Mouse (Mus musculus): ENCODE results near the gene Clmp.
A peak's percentile ranks its signal among the peaks of the same experiment; 100 is the strongest.
"Not testable (repeated sequence)": the region's sequence is repeated elsewhere in the genome, so short reads cannot be mapped to it uniquely, and the experiment has no call there.

Gene Clmp

DNA sequence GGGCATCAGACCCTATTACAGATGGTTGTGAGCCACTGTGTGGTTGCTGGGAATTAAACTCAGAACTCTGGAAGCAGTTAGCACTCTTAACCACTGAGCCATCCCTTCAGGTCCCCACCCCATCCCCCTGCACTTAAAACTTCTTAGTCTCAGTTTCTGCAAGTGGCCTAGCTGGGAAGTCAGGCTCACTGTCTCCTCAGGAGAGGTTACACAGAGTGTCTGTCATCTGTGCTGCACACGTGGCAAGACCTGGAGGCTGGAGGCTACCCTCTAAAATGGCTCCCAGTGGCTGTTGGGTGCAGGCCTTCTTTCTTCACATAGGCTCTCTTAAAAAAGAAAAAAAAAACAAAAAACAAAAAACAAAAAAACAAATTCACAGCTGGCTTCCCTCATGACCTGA, 90.3 kb downstream of the Clmp start:
- no peak for DNase-seq (ENCODE audit: inconsistent age in 2 of 2, low spot score in 1 of 2)

GRCm38 (mm10) chr9:40776459-40777248, 90.9 kb downstream of the Clmp start:
- peak; percentile 62 to 88 for DNase-seq (ENCODE audit: inconsistent age in 2 of 2, low spot score in 1 of 2)

DNA sequence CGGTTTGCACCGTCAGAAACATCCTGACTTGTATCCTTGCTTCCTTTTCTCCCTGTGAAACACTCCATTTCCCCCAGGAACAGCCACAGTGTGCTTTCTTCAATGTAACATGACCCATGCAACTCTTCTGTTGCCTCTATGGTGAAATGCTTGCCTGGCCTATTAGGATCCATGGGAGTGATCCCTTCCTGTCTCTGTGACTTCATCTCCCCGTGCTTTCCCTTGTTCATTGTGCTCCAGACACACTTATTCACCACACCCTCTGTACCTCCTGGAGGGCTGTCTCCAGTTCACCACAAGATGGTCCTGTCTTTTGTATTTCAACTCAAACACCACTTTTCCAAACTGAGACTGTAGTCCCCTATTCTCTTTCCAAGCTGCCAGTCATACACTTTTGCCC, 94.3 kb downstream of the Clmp start:
- DNase-seq (ENCODE audit: inconsistent age in 2 of 2, low spot score in 1 of 2), result no peak

- DNase-seq (ENCODE audit: inconsistent age in 2 of 2, low spot score in 1 of 2), result no peak
These were observed 95.3 kb downstream of the Clmp start for GRCm38 (mm10) chr9:40780892-40781725.

- DNase-seq (ENCODE audit: inconsistent age in 2 of 2, low spot score in 1 of 2), result peak; percentile 68 to 84
These were observed 96.2 kb downstream of the Clmp start for GRCm38 (mm10) chr9:40781726-40782581.

DNA sequence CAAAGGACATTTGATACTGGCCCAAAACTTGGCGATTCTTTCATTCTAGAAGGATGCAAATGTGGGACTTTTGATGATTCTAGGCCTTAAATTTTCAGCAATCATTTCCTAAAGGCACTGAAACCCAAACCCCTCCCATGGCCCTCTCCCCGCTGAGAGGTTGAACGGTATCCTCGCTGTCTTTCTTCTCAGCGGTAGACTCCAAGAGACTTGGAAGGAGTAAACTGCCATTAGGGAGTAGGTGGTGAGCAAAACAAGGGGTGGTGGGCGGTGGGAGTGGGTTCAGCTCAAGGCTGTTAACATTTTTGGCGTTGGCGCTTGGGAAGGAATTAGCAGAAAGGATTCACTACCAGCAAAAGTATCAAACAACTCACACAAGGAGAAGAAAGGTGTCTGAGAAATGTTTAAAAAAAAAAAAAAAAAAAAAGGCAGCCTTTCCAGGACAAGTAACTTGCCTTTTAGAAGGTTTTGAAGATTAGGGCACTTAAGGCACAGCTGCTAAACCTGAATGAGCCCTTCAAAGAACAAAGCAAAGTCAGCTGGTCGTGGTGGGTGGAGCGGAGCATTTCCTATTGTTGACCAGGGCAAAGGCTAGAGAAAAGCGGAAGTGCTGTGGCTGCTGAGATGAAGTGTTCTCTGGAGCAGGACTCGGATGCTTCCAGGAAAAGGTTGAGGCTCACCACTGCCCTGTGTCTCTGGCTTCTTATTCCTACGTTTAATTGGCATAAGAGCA, 98.0 kb downstream of the Clmp start:
- peak; percentile 63 to 76 for DNase-seq (ENCODE audit: inconsistent age in 2 of 2, low spot score in 1 of 2)

DNA sequence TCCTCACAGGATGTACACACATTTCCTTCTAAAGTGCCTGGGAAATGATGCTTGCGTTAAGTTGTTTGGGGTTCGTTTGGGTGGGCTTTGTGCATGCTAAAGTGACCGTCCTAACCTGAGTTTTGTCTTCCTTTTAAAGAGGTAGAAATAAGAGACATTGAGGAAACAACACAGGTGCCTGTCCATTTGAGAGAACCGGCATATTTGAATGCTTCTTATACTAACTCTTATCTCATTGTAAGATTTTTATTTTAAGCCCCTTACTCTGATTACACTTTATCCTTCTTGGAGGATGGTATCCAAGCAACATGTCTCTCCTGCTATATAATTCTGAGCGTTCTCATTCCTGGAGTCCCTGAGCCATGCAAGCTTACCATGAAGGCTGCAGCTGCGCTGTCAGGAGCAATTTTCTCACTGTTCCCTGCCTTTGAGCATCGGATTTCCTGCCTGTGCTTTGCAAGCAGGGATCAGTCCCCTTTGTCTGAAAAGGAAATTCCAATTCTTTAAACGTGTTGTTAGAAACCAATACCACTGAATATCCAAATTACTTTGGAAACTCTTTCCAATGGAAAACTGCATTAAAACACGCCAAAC, 98.7 kb downstream of the Clmp start:
- no peak for DNase-seq (ENCODE audit: inconsistent age in 2 of 2, low spot score in 1 of 2)

DNA sequence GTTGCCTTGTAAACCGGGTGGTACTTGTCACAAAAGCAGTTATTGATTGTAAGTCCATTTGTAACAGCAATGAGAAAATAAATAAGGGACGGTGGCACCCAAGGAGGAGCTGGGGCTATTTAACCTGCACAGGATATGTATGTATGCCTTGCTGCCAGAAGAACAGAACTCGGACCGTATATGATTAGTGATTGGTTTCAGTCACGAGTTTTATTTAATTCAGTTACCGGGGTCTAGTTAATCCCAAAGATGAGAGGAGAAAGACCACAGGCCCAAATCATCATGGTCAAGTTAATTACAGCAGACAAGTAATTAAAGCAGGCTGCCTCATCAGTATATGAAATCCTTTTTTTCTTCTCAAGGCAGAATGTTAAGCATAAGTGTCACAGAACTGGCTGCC, 99.7 kb downstream of the Clmp start:
- DNase-seq (ENCODE audit: inconsistent age in 2 of 2, low spot score in 1 of 2), result no peak

DNA sequence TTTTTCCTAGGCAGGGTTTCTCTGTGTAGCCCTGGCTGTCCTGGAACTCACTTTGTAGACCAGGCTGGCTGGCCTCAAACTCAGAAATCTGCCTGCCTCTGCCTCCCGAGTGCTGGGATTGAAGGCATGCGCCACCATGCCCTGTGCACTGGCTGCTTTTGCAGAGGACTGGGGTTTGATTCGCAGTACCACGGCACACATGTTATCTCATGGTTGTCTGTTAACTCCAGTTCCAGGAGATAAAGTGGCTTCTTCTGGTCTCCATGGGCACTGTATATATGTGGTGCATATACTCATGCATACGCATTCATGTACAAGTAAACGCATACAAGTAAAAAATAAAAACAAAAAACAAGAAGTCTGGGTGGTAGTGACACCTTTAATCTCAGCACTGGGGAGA, 101.1 kb downstream of the Clmp start:
- DNase-seq (ENCODE audit: inconsistent age in 2 of 2, low spot score in 1 of 2), result not testable (repeated sequence)

- no peak for DNase-seq (ENCODE audit: inconsistent age in 2 of 2, low spot score in 1 of 2)
These were observed 106.3 kb downstream of the Clmp start for GRCm38 (mm10) chr9:40791864-40792633.

GRCm38 (mm10) chr9:40793581-40793980, 107.8 kb downstream of the Clmp start:
- no peak for DNase-seq (ENCODE audit: inconsistent age in 2 of 2, low spot score in 1 of 2)

- no peak for DNase-seq (ENCODE audit: inconsistent age in 2 of 2, low spot score in 1 of 2)
These were observed 108.5 kb downstream of the Clmp start for GRCm38 (mm10) chr9:40794251-40794650.

- no peak for DNase-seq (ENCODE audit: inconsistent age in 2 of 2, low spot score in 1 of 2)
These were observed 109.2 kb downstream of the Clmp start for GRCm38 (mm10) chr9:40794926-40795325.

DNA sequence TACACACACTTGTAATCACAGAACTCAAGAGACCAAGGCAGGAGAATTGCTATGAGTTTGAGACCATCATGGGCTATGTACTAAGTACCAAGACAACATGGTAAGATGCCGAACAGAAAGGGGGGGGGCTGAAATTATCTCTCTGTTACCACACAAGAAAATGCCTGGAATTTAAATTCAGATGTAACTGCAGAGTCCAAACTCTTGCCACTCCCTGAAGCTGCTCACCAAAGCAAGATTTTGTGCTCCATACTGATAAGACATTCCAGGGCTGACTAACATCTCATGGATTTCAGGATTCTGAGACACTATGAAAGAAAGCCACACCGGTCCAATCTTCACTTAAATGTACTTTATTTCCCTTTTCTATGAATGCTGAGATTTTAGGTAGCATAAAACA, 109.8 kb downstream of the Clmp start:
- DNase-seq (ENCODE audit: inconsistent age in 2 of 2, low spot score in 1 of 2), result no peak

DNA sequence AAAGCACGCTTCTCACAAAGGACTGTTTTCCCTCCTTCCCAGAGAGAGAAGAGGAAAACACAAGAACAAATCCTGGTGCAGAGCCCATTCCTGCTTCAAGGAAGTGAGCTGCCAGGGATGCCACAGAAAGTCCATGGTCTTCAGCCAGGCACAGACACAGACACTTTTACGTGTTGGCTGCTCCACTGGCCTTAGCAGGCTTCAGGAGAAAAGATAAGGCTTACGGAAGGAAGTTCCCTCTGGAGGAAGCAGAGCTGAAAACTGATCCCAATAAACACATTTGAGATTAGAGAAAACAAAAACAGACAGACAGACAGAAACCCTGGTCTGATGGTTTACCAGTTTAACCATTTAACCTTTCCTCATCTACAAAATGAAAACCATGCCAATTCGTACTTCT, 110.3 kb downstream of the Clmp start:
- DNase-seq (ENCODE audit: inconsistent age in 2 of 2, low spot score in 1 of 2), result no peak

GRCm38 (mm10) chr9:40798247-40798960, 112.6 kb downstream of the Clmp start:
- DNase-seq (ENCODE audit: inconsistent age in 2 of 2, low spot score in 1 of 2), result peak in 1 of 2 experiments; percentile 57

DNA sequence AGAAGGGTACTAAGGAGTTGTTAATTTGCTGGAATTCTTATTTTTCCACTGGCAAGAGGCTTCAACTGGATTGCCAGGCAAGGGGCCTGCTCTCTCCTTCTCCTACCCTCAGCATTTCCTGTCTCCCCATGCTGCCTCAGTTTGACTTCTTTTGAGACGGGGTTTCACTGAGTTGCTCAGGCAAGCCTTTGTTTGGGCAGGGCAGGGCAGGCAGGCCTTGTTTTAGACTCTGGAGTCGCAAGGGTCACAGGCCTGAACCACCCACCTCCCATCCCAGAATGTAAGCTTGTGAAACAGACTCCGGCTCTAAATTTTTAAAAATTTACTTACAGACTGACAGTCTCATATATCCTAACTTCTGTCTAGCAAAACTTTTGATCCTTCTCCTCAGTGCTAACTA, 113.3 kb downstream of the Clmp start:
- peak; percentile 36 to 59 for DNase-seq (ENCODE audit: inconsistent age in 2 of 2, low spot score in 1 of 2)

GRCm38 (mm10) chr9:40799837-40800501, 114.2 kb downstream of the Clmp start:
- DNase-seq (ENCODE audit: inconsistent age in 2 of 2, low spot score in 1 of 2), result peak; percentile 93 to 98

Data from adrenal gland, adult (tissue).